Mouse (Mus musculus) forebrain, embryonic 15.5 days (tissue): ENCODE measurements around the gene Vps13d. TPM values are rescaled to one million over a fixed set of nuclear protein-coding genes. Genes with fewer than 3 reads are reported as not detected.

Experiments
- ATAC-seq: fragments of 200-750 bp; cut with Nextera tagmentation; replicated peaks from 2 replicates; pipeline ENCODE4 v1.8.0; 2017; ENCODE audit warnings: mild to moderate bottlenecking, moderate TSS enrichment, moderate library complexity
- H3K27ac ChIP-seq: fragments of 300-500 bp; sonication (generic); replicated peaks from 2 replicates; pipeline ENCODE4 v1.5.1; 2015; ENCODE audit warnings: mild to moderate bottlenecking, inconsistent platforms
- H3K27me3 ChIP-seq: fragments of 300-500 bp; sonication (generic); 2 replicates; pipeline ENCODE4 v1.6.1; 2015; ENCODE audit warnings: inconsistent platforms
- H3K36me3 ChIP-seq: fragments of 300-500 bp; sonication (generic); 2 replicates; pipeline ENCODE4 v1.6.1; 2015; ENCODE audit warnings: mild to moderate bottlenecking, inconsistent platforms
- H3K4me1 ChIP-seq: fragments of 300-500 bp; sonication (generic); 2 replicates; pipeline ENCODE4 v1.6.1; 2015; ENCODE audit warnings: inconsistent platforms
- H3K4me2 ChIP-seq: fragments of 300-500 bp; sonication (generic); replicated peaks from 2 replicates; pipeline ENCODE4 v1.6.1; 2015; ENCODE audit warnings: mild to moderate bottlenecking, inconsistent platforms
- H3K4me3 ChIP-seq: fragments of 300-500 bp; sonication (generic); 2 replicates; pipeline ENCODE4 v1.5.1; 2015; ENCODE audit warnings: mild to moderate bottlenecking, inconsistent platforms
- H3K9ac ChIP-seq: fragments of 300-500 bp; sonication (generic); replicated peaks from 2 replicates; pipeline ENCODE4 v1.6.1; 2015; ENCODE audit warnings: mild to moderate bottlenecking, inconsistent platforms
- H3K9me3 ChIP-seq: fragments of 300-500 bp; sonication (generic); 2 replicates; pipeline ENCODE4 v1.6.1; 2016; ENCODE audit warnings: inconsistent platforms
- WGBS: fragments of 180-500 bp; shearing (Covaris S2); methylation state at CpG from one replicate; pipeline ENCODE4 v1.1.7; 2015; ENCODE audit warnings: mixed read lengths; 5-methylcytosine and 5-hydroxymethylcytosine counted together
- polyA plus RNA-seq: library from polyadenylated mRNA; unstranded; fragments of >200 nt; fragmentation: Nextera tagmentation; extraction: Ambion mirVana; gene quantifications from 2 replicates; pipeline ENCODE4 v1.2.1, GENCODE M21; 2015

The Vps13d gene
- polyA plus RNA-seq, 1 experiment from 2014 or later = 9.4 TPM

DNA sequence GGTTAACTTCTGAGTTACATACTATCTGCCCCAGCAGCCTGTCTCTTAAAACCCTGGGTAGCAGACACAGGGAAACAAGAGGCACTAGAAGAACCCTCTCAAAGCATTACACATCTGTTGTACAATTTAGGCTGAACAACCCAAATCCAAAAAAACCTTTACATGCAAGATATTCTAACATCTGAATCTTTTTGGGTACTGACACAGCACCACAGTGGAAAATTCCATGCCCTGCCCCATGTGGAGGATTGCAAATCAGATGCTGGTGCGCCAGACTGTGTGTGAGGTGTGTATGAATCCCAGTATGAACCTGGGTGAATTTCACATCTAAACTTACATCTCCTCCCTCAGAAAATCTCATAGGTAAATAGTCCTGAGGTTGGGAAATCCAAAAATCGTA is 174.4 kb downstream of the Vps13d start:
- no peak for ATAC-seq
- WGBS = 97% methylated on average over 2 of the region's 2 CpGs
- H3K4me3 ChIP-seq = no peak overlapping the region
- no peaks in the 10 kb centered on the region for H3K27me3 ChIP-seq
- no peaks in the 10 kb centered on the region for H3K9me3 ChIP-seq
- H3K27ac ChIP-seq = no peak overlapping the region
- H3K9ac ChIP-seq = no peak overlapping the region
- H3K36me3 ChIP-seq = peaks cover 22% of the 10 kb centered on the region
- no peak overlapping the region for H3K4me2 ChIP-seq
- peaks cover 11% of the 10 kb centered on the region for H3K4me1 ChIP-seq

DNA sequence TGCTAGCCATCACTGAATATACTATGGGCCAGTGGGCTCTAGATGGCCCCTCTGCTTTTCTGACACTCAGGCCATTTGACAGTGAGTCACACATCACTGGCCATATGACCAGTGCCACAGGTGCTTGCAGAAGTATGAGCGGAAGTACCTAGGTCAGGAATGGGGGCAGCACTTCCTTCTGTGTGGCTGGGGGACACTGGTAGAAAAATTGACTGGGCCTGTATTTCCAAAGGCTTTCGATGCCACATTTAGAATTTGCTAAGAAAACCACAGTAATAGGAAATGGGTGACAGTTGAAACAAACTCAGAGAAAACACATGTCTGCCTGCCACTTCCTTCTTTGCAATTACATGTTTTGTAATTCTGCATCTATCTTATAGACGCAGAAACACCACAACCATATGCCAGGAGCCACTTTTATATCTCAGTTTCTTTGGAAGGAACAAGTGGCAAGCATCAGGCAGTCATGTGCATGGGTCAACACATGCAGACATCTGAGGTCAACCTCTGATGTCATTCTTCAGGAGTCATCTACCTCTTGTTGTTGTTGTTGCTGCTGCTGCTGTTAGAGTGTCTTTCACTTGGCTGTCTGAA is 175.6 kb downstream of the Vps13d start:
- H3K4me1 ChIP-seq = no peaks in the 10 kb centered on the region
- no peak overlapping the region for H3K4me2 ChIP-seq
- no peak overlapping the region for H3K27ac ChIP-seq
- no peak for ATAC-seq
- WGBS = 94% methylated on average over 3 of the region's 3 CpGs
- H3K4me3 ChIP-seq = no peak overlapping the region
- H3K9me3 ChIP-seq = no peaks in the 10 kb centered on the region
- no peak overlapping the region for H3K9ac ChIP-seq
- H3K27me3 ChIP-seq = no peaks in the 10 kb centered on the region
- H3K36me3 ChIP-seq = peaks cover 24% of the 10 kb centered on the region

DNA sequence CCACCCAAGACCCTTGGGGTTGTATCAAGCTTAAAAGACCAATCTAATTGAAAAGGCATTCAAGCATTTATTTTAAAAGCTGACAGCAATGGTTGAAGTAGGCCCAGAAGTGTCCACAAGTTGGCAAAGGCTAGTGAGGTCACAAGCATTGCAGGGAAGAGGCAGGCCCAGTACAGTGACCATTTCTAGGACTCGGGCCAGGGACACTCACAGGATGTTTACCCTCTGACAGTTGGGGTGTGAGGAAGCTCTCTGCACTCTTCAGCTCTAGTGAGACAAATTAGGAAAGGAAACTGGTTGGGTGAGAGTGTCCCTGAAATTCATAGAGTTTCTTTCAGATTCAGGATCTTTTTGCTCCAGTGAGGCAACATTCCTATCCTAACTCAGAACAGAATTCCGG is 177.1 kb downstream of the Vps13d start:
- no peak overlapping the region for H3K27ac ChIP-seq
- H3K4me2 ChIP-seq = no peak overlapping the region
- H3K36me3 ChIP-seq = peaks cover 24% of the 10 kb centered on the region
- 89% methylated on average over 2 of the region's 2 CpGs for WGBS
- H3K4me3 ChIP-seq = no peak overlapping the region
- H3K9ac ChIP-seq = no peak overlapping the region
- no peaks in the 10 kb centered on the region for H3K9me3 ChIP-seq
- no peaks in the 10 kb centered on the region for H3K4me1 ChIP-seq
- H3K27me3 ChIP-seq = no peaks in the 10 kb centered on the region
- ATAC-seq = no peak

DNA sequence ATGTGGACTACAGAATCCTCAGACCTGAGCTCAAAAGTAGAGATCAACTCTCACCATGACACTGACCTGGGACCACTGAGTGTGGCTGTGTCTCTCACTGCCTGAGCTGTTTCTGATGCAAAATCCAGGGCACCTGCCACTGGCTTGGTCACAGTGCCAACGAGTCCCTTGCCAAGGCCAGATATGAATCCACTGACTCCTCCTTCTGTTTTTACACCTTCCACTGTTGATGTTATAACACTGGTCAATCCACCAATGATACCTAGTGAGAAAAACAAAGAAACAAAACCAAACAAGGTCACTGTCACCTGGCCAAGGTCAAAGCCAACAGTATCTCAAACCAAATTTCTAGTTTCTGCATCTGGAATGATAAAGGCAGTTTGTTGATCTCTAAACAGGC is 178.1 kb downstream of the Vps13d start:
- Histone ChIP-seq H3K36me3 (peaks cover 24% of the 10 kb centered on the region), H3K4me1 (no peaks in the 10 kb centered on the region), H3K9me3 (no peaks in the 10 kb centered on the region), H3K27ac (no peak overlapping the region), H3K9ac (no peak overlapping the region), H3K4me2 (no peak overlapping the region), H3K27me3 (no peaks in the 10 kb centered on the region), H3K4me3 (no peak overlapping the region)
- ATAC-seq = no peak
- 84% methylated on average over 1 of the region's 1 CpGs for WGBS

DNA sequence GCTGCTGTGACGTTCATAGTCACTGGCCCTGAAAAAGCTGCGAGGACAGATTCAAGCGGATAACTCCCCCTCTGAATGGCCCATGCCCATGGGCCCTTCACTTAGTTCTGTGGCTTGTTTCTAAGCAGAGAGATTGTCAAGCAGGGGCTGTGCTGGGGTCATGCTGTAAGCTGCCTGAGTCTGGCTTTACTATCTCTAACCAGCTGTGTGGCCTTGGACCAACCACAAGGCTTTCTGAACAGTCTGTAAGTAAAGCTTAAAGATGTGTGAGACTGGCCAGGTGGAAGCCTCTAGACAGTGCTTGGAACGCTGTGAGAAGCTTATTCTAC is 180.2 kb downstream of the Vps13d start:
- H3K4me2 ChIP-seq = no peak overlapping the region
- no peak overlapping the region for H3K4me3 ChIP-seq
- H3K27me3 ChIP-seq = no peaks in the 10 kb centered on the region
- no peaks in the 10 kb centered on the region for H3K4me1 ChIP-seq
- H3K9me3 ChIP-seq = no peaks in the 10 kb centered on the region
- H3K9ac ChIP-seq = no peak overlapping the region
- peaks cover 22% of the 10 kb centered on the region for H3K36me3 ChIP-seq
- no peak for ATAC-seq
- no peak overlapping the region for H3K27ac ChIP-seq
- WGBS = 95% methylated on average over 4 of the region's 4 CpGs

DNA sequence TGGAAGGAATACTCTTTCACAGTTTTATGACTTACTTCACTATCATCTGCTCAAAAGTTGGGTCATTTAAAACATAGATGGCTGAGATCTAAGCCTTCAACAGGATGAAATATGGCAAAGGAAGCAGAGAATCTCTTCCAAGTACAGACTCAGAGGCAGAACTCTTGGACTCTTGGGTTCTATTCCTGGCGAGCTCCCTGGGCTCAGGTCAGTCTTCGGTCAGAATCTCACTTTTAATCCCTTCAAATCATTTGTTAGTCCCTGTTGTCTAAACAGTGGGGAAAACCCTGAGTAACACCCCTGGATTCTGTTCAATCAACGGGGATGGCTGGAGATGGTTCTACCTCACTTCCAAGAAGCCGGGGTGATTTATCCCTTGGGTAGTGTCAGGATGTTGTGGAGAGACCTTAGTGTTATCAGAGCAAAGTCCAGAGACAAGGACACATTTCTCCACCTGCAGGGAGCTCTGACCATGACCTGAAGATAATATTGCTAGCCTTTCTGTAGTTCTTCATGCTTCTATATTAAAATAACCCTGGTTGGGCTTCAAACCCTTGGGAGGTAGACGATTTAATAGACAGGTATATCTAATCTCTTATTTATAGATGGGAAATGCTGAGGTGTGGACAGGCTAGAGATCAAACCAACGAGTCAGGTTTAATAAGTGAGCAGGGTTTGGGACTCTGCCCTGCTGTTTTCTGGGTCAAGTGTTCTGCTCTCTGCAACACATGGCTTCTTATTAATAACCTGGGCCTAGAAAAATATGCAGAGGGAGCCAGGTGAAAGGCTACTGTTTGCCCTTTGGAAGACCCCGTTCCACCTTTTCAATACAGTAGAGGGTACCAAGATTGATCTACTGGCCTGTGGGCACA is 180.8 kb downstream of the Vps13d start:
- Histone ChIP-seq H3K9me3 (no peaks in the 10 kb centered on the region), H3K9ac (no peak overlapping the region), H3K4me3 (no peak overlapping the region), H3K27me3 (no peaks in the 10 kb centered on the region), H3K4me2 (no peak overlapping the region), H3K4me1 (no peaks in the 10 kb centered on the region), H3K27ac (no peak overlapping the region), H3K36me3 (peaks cover 16% of the 10 kb centered on the region; the same call in 1 of the 2 replicates)
- no peak for ATAC-seq
- 88% methylated on average over 7 of the region's 7 CpGs for WGBS

DNA sequence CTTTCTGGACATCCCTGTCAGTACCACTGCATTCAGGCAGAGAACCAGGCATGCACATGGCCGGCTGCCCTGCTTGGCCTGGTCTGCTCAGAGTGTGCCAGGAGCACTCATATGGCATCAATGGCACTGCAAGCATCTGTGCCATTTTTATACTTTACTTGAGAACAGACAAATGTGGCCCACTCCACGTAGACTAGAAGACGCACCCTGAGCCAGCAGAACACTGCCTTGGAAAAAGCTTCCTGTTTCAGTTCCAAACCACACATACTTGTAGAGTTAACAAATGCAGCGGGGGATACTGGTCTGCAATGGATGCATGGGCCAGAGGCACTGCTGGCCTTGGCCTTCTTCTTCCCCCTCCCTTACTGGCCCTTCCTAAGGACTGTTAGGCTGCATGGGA is 181.6 kb downstream of the Vps13d start:
- no peak overlapping the region for H3K4me2 ChIP-seq
- no peak overlapping the region for H3K27ac ChIP-seq
- WGBS = 82% methylated on average over 4 of the region's 4 CpGs
- H3K9ac ChIP-seq = no peak overlapping the region
- H3K4me3 ChIP-seq = no peak overlapping the region
- no peaks in the 10 kb centered on the region for H3K4me1 ChIP-seq
- H3K9me3 ChIP-seq = no peaks in the 10 kb centered on the region
- ATAC-seq = no peak
- no peaks in the 10 kb centered on the region for H3K27me3 ChIP-seq
- peaks cover 15% of the 10 kb centered on the region; the same call in 1 of the 2 replicates for H3K36me3 ChIP-seq

DNA sequence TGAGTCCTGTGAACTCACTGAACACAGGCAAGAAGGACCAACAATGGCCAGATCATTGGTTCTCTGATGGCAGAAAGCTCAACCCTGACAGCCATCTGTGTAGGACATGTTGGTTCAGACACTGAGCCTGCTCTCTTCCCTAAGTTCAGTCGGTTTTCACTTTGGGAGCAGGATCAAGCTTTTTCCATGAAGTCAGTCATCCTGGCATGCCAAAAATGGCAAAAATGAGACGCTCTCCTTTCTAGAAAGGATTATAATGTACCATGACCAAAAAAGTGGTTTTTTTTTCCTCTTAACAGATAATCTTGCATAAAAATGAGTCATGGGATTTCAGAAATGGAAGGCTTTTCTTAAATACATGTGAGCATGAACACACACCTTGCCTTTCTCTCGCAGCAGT is 183.6 kb downstream of the Vps13d start:
- no peak overlapping the region for H3K27ac ChIP-seq
- H3K4me3 ChIP-seq = no peak overlapping the region
- no peaks in the 10 kb centered on the region for H3K27me3 ChIP-seq
- no peak overlapping the region for H3K9ac ChIP-seq
- ATAC-seq = no peak
- H3K4me2 ChIP-seq = no peak overlapping the region
- no peaks in the 10 kb centered on the region for H3K4me1 ChIP-seq
- H3K9me3 ChIP-seq = no peaks in the 10 kb centered on the region
- 0 out of 2 replicates have a peak, but pooled peaks cover 8% of the 10 kb centered on the region for H3K36me3 ChIP-seq
- 82% methylated on average over 3 of the region's 3 CpGs for WGBS

DNA sequence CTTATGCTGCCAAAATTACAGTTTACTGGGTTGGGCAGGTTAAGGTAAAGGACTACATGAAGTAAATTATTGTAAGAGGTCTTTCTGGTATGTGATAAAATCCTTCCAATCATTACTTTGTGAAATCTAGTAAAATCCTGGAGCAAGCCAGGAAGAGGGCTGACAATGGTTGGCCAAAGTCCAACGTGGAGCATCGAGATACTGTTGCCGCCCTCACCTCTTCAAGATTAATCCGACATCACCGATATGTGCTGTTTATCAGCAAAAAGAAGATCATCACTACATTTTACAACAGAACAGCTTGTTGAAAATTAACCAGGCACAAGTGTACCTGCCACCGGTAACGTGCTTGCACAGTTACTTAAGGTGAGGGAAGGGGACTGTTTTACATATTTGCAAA is 184.9 kb downstream of the Vps13d start:
- Histone ChIP-seq H3K36me3 (0 out of 2 replicates have a peak, but pooled peaks cover 2% of the 10 kb centered on the region), H3K27me3 (no peaks in the 10 kb centered on the region), H3K4me3 (no peak overlapping the region), H3K4me2 (no peak overlapping the region), H3K9me3 (no peaks in the 10 kb centered on the region), H3K4me1 (no peaks in the 10 kb centered on the region), H3K27ac (no peak overlapping the region), H3K9ac (no peak overlapping the region)
- 87% methylated on average over 7 of the region's 7 CpGs for WGBS
- ATAC-seq = no peak

DNA sequence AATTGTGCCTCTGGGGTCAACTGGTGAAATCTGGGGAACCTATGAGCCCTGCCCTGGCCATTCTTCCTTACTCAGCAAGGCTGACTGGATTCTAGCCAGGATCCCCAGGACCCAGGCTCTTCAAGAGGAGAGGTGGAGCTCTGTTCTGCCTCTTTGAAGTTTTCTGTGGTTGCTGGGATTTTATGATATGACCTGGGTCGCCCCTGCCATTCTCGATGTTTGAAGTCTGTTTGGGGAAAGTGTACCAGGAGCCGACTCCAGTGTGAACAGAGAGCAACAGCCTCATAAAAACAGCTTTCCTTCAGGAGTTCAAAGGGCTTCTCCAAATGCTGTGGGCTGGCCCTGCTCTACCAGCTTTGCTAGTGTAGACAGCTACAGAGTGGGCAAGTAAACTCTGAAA is 185.4 kb downstream of the Vps13d start:
- WGBS = 77% methylated on average over 3 of the region's 3 CpGs
- H3K4me3 ChIP-seq = no peak overlapping the region
- no peak for ATAC-seq

DNA sequence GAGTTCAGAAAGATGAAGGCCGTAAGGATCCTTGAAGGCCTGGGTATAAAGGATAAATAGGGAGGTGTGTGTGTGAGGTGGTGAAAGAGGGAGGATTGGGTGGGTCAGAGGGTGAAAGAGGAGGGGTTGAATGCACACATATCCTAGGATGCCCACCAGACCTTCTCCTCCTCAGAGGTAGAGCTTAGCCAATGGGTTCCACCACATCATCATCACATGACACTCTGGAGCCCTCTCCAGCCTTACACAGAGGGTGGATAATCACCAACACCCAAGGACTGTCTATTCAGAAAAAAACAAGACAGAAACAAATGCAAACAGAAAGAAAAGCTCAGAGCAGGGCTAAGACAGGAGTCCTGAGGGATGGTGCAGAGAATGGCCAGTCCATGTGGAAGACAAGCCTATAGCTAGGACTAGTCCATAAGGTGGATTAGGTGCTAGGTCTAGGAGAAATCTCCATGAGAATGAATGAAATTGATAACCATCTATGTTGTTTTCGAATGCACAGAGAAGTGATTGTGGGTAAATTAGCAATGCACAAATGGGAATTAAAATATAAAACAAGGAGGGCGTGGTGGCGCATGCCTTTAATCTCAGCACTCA is 188.8 kb downstream of the Vps13d start:
- H3K4me3 ChIP-seq = no peak overlapping the region
- H3K9ac ChIP-seq = no peak overlapping the region
- H3K36me3 ChIP-seq = no peaks in the 10 kb centered on the region
- no peaks in the 10 kb centered on the region for H3K27me3 ChIP-seq
- H3K4me2 ChIP-seq = no peak overlapping the region
- H3K9me3 ChIP-seq = no peaks in the 10 kb centered on the region
- no peaks in the 10 kb centered on the region for H3K4me1 ChIP-seq
- H3K27ac ChIP-seq = no peak overlapping the region
- ATAC-seq = no peak
- 86% methylated on average over 4 of the region's 4 CpGs for WGBS

More for the DNA sequence above, 185.4 kb downstream of the Vps13d start:
- Histone ChIP-seq H3K9ac (no peak overlapping the region), H3K27ac (no peak overlapping the region), H3K36me3 (no peaks in the 10 kb centered on the region), H3K4me1 (no peaks in the 10 kb centered on the region), H3K9me3 (no peaks in the 10 kb centered on the region), H3K4me2 (no peak overlapping the region), H3K27me3 (no peaks in the 10 kb centered on the region)

DNA sequence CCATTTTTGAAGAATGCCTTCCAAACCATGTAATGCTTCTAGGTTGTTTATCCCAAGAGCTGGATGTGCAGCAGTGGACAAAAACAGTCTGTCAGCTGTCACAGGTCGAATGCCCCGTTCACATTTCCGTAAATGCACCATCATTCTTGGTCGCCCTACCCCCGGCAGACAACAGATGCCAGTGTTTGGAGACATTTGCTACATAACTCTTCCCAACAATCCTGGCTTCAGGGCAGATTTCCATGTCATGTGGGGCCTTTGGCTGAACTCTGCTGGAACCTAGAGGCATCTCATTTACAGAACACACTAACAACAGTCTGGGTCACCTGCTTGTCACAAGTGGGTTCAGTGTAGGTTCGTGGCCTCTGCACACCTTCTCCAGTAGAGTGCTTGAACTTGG is 190.6 kb downstream of the Vps13d start:
- 86% methylated on average over 6 of the region's 6 CpGs for WGBS
- no peaks in the 10 kb centered on the region for H3K9me3 ChIP-seq

More for the DNA sequence above, 190.6 kb downstream of the Vps13d start:
- H3K4me1 ChIP-seq = peaks cover 11% of the 10 kb centered on the region
- no peak for ATAC-seq
- H3K27ac ChIP-seq = no peak overlapping the region
- H3K9ac ChIP-seq = no peak overlapping the region
- H3K4me2 ChIP-seq = no peak overlapping the region
- no peaks in the 10 kb centered on the region for H3K27me3 ChIP-seq
- no peak overlapping the region for H3K4me3 ChIP-seq
- no peaks in the 10 kb centered on the region for H3K36me3 ChIP-seq
